Mouse (Mus musculus): ENCODE measurements around the gene Vegfd. TPM values are rescaled to one million over a fixed set of nuclear protein-coding genes. Genes with fewer than 3 reads are reported as not detected.

Gene Vegfd
- polyA plus RNA-seq, 1 experiment from 2014 or later: 5.4 TPM

DNA sequence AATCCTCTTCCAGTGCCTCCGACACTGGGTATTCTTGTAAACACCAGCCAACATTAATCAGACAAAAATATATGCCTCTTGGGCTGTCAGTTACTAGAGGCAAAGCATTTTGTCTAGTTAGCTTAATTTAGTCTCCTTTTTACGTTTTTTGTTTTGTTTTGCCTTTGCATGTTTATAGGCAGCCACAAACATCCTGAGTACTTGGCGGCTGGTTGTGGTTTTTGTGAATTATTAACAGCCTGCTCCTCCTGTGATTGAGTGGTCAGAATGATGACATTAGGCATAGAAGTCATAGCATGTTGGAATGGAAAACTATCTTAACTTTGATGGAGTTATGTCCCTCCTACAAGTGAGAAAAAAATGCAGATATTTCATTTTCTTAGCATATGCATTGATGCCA, 2.6 kb upstream of the Vegfd start:
- no peaks in the 10 kb centered on the region for H3K27me3 ChIP-seq (ENCODE audit: control insufficient read depth, insufficient read depth, low read length)
- no peaks in the 10 kb centered on the region for H3K9me3 ChIP-seq (ENCODE audit: control insufficient read depth, low read length)
- H3K4me2 ChIP-seq (ENCODE audit: low read depth, severe bottlenecking): no peak overlapping the region
- no peak for DNase-seq (ENCODE audit: low spot score)
- H3K9ac ChIP-seq (ENCODE audit: low read length): no peak overlapping the region
- no peak overlapping the region for H3K4me3 ChIP-seq (ENCODE audit: low read depth, low read length)
- 84% methylated on average over 3 of the region's 3 CpGs for WGBS
- ATAC-seq (ENCODE audit: insufficient number of reproducible peaks, low FRiP score, low TSS enrichment, low read depth): no peak
- no peak overlapping the region for H3K27ac ChIP-seq (replicated peaks; ENCODE audit: low read depth, low read length)
- H3K4me1 ChIP-seq (ENCODE audit: control insufficient read depth, insufficient read depth, low read length): no peaks in the 10 kb centered on the region
- H3K36me3 ChIP-seq (ENCODE audit: control insufficient read depth, insufficient read depth, low read length): no peaks in the 10 kb centered on the region

DNA sequence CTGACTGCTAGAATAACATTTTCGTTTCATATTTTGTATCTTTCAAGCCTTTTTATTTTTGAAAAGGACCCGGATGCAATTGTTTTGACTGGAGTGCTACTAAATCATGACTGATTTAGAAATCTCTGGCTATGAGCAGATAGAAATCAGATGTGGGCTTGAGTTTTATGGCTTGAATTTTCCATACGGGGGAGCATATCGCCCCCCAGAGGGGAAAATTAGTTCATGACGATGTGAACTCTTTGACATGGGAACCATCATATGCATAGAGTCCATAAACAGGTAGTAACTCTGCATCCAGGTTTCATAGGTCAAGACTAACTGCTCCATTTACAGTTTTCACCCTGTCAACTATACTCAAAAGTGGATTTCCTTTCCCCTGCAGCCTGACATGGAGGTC, 1.4 kb downstream of the Vegfd start:
- H3K27ac ChIP-seq (replicated peaks; ENCODE audit: low read depth, low read length): no peak overlapping the region
- peak; percentile 29 for DNase-seq (ENCODE audit: low spot score)
- no peak for ATAC-seq (ENCODE audit: insufficient number of reproducible peaks, low FRiP score, low TSS enrichment, low read depth)
- no peak overlapping the region for H3K9ac ChIP-seq (ENCODE audit: low read length)
- no peaks in the 10 kb centered on the region for H3K36me3 ChIP-seq (ENCODE audit: control insufficient read depth, insufficient read depth, low read length)
- 23% methylated on average over 5 of the region's 5 CpGs for WGBS
- no peak overlapping the region for H3K4me2 ChIP-seq (ENCODE audit: low read depth, severe bottlenecking)
- H3K27me3 ChIP-seq (ENCODE audit: control insufficient read depth, insufficient read depth, low read length): no peaks in the 10 kb centered on the region
- no peaks in the 10 kb centered on the region for H3K4me1 ChIP-seq (ENCODE audit: control insufficient read depth, insufficient read depth, low read length)
- H3K4me3 ChIP-seq (ENCODE audit: low read depth, low read length): no peak overlapping the region
- no peaks in the 10 kb centered on the region for H3K9me3 ChIP-seq (ENCODE audit: control insufficient read depth, low read length)

DNA sequence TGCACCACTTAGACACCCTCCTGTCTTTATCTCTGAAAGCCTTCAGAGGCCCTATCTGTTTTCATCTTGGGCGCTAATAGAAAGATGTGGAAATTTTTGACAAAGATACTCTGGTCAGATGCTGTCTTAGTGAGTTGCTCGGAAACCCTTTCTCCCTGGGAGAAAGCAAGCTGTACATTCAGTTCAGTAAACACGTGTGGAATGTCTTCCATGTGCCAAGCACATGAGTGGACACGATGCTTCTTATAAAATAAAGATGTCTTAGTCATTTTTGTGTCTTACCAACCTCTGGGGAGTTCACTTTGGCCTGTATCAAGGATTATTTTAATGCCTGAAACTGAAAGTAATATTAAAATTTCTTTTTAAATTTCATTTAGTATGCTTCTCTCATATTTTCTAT, 6.5 kb downstream of the Vegfd start:
- Histone ChIP-seq H3K4me1 (ENCODE audit: control insufficient read depth, insufficient read depth, low read length) (no peaks in the 10 kb centered on the region), H3K4me3 (ENCODE audit: low read depth, low read length) (no peak overlapping the region), H3K27ac (replicated peaks; ENCODE audit: low read depth, low read length) (no peak overlapping the region), H3K4me2 (ENCODE audit: low read depth, severe bottlenecking) (no peak overlapping the region), H3K9me3 (ENCODE audit: control insufficient read depth, low read length) (no peaks in the 10 kb centered on the region), H3K27me3 (ENCODE audit: control insufficient read depth, insufficient read depth, low read length) (no peaks in the 10 kb centered on the region), H3K36me3 (ENCODE audit: control insufficient read depth, insufficient read depth, low read length) (no peaks in the 10 kb centered on the region), H3K9ac (ENCODE audit: low read length) (no peak overlapping the region)
- 89% methylated on average over 4 of the region's 4 CpGs for WGBS
- DNase-seq (ENCODE audit: low spot score) (no peak), ATAC-seq (ENCODE audit: insufficient number of reproducible peaks, low FRiP score, low TSS enrichment, low read depth) (no peak)

DNA sequence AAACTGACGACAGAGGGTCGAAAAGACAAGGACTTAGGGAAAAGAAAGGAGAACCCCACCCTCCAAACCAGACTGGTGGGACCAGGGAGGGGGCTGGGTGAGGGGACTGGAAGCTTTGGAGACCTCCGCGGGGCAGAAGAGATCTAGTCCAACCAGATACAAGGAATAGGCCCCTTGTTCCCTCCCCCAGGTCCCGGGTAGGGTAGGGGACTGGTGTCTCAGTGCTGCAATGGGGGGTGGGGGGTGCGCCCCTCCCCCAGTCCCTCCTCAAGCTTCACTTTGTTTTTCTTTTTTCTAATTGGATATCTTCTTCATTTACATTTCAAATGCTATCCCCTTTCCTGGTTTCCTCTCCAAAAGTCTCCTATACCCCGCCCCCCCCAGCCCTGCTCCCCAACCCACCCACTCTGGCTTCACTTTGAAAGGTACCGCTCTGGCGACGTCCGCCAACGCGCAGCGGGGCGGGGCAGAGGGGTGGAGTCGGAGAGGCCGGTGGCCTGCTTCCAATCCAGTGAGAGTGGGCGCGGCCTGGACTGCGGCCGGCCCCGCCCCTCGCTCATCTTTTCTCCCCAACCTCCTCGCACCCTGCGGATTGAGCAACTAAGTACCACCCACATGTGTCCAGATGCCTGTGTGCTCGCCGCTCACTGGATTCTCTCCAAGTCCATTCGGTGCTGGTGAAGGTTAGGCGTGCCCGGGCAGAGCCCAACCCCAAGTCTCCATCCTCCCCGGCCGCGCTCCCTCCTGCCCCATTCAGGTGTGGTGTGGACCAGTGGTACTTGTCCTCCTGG, 8.6 kb downstream of the Vegfd start:
- DNase-seq (ENCODE audit: low spot score) (peak; percentile 85), ATAC-seq (ENCODE audit: insufficient number of reproducible peaks, low FRiP score, low TSS enrichment, low read depth) (peak; percentile 99)
- Histone ChIP-seq H3K36me3 (ENCODE audit: control insufficient read depth, insufficient read depth, low read length) (no peaks in the 10 kb centered on the region), H3K4me3 (ENCODE audit: low read depth, low read length) (peak overlapping the region; percentile 29), H3K4me1 (ENCODE audit: control insufficient read depth, insufficient read depth, low read length) (no peaks in the 10 kb centered on the region), H3K9me3 (ENCODE audit: control insufficient read depth, low read length) (no peaks in the 10 kb centered on the region), H3K27ac (replicated peaks; ENCODE audit: low read depth, low read length) (no peak overlapping the region), H3K4me2 (ENCODE audit: low read depth, severe bottlenecking) (peak overlapping the region; percentile 51), H3K27me3 (ENCODE audit: control insufficient read depth, insufficient read depth, low read length) (no peaks in the 10 kb centered on the region), H3K9ac (ENCODE audit: low read length) (peak overlapping the region; percentile 7; the same call in 1 of the 2 replicates)
- WGBS: 20% methylated on average over 32 of the region's 33 CpGs

DNA sequence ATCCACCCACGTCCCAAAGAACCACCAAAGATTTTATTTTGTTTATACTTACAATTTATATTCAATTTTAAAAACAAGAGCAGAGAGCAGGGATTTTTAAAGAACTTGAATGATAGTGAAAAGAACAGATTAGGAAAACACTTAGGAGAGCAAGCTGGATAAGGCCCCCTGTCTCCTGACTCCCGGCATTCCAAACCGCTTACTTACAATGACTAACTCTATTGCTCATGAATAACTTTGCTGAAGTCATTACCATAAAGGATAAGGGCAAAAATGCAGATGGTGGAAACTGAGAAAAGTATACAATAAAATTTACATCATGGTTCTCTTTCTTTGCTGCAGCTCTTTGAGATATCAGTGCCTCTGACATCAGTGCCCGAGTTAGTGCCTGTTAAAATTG, 20.9 kb downstream of the Vegfd start:
- Histone ChIP-seq H3K27ac (replicated peaks; ENCODE audit: low read depth, low read length) (no peak overlapping the region), H3K27me3 (ENCODE audit: control insufficient read depth, insufficient read depth, low read length) (no peaks in the 10 kb centered on the region), H3K4me2 (ENCODE audit: low read depth, severe bottlenecking) (no peak overlapping the region), H3K9me3 (ENCODE audit: control insufficient read depth, low read length) (no peaks in the 10 kb centered on the region), H3K4me1 (ENCODE audit: control insufficient read depth, insufficient read depth, low read length) (no peaks in the 10 kb centered on the region), H3K36me3 (ENCODE audit: control insufficient read depth, insufficient read depth, low read length) (no peaks in the 10 kb centered on the region), H3K9ac (ENCODE audit: low read length) (no peak overlapping the region), H3K4me3 (ENCODE audit: low read depth, low read length) (no peak overlapping the region)
- DNase-seq (ENCODE audit: low spot score) (no peak), ATAC-seq (ENCODE audit: insufficient number of reproducible peaks, low FRiP score, low TSS enrichment, low read depth) (no peak)
- 89% methylated on average over 4 of the region's 4 CpGs for WGBS

DNA sequence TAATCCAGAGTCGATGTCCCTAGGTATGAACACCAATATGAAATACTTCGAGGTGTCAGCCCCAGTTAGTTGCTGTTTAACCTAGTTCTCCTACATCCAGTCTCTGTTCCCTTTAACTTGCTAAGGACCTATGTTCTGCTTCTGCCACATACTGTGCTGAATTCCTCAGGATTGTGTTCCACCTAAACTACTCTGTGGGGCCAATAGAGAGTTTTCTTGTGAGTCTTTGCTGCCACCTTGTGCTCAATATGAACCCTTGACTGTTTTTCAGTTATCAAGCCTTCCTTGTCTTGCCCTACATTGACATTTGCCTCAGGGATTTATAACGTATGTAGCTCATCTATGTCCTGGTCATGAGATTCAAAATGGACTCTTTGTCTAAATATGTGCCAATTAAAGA, 25.3 kb downstream of the Vegfd start:
- Histone ChIP-seq H3K36me3 (ENCODE audit: control insufficient read depth, insufficient read depth, low read length) (no peaks in the 10 kb centered on the region), H3K4me1 (ENCODE audit: control insufficient read depth, insufficient read depth, low read length) (no peaks in the 10 kb centered on the region), H3K4me3 (ENCODE audit: low read depth, low read length) (no peak overlapping the region), H3K4me2 (ENCODE audit: low read depth, severe bottlenecking) (no peak overlapping the region), H3K9me3 (ENCODE audit: control insufficient read depth, low read length) (no peaks in the 10 kb centered on the region), H3K27ac (replicated peaks; ENCODE audit: low read depth, low read length) (no peak overlapping the region), H3K9ac (ENCODE audit: low read length) (no peak overlapping the region), H3K27me3 (ENCODE audit: control insufficient read depth, insufficient read depth, low read length) (no peaks in the 10 kb centered on the region)
- no peak for ATAC-seq (ENCODE audit: insufficient number of reproducible peaks, low FRiP score, low TSS enrichment, low read depth)
- 66% methylated on average over 3 of the region's 3 CpGs for WGBS
- DNase-seq (ENCODE audit: low spot score): no peak

DNA sequence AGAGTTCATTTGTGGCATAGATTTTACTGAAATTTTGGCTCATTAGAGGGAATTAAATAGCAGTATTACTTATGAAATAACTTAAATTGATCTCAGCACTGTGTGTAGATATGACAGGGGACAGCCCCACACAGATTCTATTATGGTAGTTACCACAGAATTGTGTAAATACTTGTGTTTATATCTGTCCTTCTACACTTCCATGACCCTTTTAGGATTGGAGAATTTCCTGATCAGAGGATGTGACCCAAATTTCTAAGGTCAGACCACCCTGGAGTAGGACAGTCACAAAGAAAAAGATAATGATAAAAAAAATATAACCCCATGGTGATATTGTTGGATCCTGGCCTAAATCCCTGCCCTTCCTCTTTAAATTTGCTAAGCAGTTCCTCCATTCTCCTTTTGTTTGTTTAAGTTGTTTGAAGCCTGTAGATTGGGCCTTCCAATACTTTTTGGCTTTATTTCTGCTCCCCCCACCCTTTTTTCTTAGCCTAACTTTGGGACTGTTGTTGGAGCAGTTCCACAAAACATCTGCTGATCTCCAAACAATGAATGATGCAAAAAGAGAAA, 32.0 kb downstream of the Vegfd start:
- no peak overlapping the region for H3K9ac ChIP-seq (ENCODE audit: low read length)
- H3K4me1 ChIP-seq (ENCODE audit: control insufficient read depth, insufficient read depth, low read length): no peaks in the 10 kb centered on the region
- no peaks in the 10 kb centered on the region for H3K9me3 ChIP-seq (ENCODE audit: control insufficient read depth, low read length)
- H3K36me3 ChIP-seq (ENCODE audit: control insufficient read depth, insufficient read depth, low read length): no peaks in the 10 kb centered on the region
- ATAC-seq (ENCODE audit: insufficient number of reproducible peaks, low FRiP score, low TSS enrichment, low read depth) (no peak), DNase-seq (ENCODE audit: low spot score) (no peak)
- H3K4me2 ChIP-seq (ENCODE audit: low read depth, severe bottlenecking): no peak overlapping the region
- no peak overlapping the region for H3K4me3 ChIP-seq (ENCODE audit: low read depth, low read length)
- no peak overlapping the region for H3K27ac ChIP-seq (replicated peaks; ENCODE audit: low read depth, low read length)
- H3K27me3 ChIP-seq (ENCODE audit: control insufficient read depth, insufficient read depth, low read length): no peaks in the 10 kb centered on the region

DNA sequence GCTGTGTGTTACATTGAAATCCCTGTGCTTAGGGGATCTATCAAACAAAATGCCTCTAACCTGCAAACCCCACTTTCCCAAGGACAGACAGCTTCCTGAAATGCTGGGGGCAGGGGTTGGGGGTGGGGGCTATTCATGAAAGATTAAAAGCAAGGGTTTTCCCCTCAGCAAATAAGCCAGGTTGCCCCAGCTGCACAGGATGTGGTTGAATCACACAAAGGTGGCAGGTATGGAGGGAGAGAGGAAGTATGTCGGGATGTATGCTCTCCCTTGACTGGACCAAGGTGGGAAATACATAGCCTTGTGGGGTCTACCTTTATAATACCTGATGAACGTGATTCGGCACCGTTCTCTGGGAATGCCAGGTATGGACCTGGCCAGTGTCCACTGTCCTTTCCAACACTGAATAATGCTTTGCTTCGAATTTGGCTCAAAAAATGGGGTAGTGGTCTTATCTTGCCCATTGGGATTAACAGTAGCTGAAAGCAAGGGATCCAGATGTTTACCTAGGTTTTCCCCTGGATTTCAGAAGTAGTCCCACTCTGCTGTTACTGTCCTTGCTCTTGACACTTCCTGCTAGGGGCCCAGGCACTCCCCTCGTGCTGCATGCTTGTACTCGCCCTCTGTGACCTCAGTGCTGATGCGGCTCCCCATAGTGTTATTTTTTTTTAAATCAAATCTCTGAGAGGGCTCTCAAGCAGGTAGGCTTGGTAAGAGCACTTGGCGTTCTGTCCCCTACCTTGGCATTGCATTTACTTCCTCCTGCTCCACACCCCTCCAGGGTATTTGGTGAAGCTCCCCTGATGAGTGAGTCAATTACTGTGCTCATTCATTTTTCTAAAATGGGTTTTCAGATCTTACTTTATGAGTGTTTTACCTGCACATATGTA, 33.2 kb downstream of the Vegfd start:
- no peaks in the 10 kb centered on the region for H3K27me3 ChIP-seq (ENCODE audit: control insufficient read depth, insufficient read depth, low read length)
- DNase-seq (ENCODE audit: low spot score) (no peak), ATAC-seq (ENCODE audit: insufficient number of reproducible peaks, low FRiP score, low TSS enrichment, low read depth) (no peak)
- no peak overlapping the region for H3K4me2 ChIP-seq (ENCODE audit: low read depth, severe bottlenecking)
- no peak overlapping the region for H3K4me3 ChIP-seq (ENCODE audit: low read depth, low read length)
- H3K27ac ChIP-seq (replicated peaks; ENCODE audit: low read depth, low read length): no peak overlapping the region
- H3K9me3 ChIP-seq (ENCODE audit: control insufficient read depth, low read length): no peaks in the 10 kb centered on the region
- H3K9ac ChIP-seq (ENCODE audit: low read length): no peak overlapping the region
- 65% methylated on average over 9 of the region's 9 CpGs for WGBS
- H3K36me3 ChIP-seq (ENCODE audit: control insufficient read depth, insufficient read depth, low read length): no peaks in the 10 kb centered on the region
- no peaks in the 10 kb centered on the region for H3K4me1 ChIP-seq (ENCODE audit: control insufficient read depth, insufficient read depth, low read length)
